Mouse (Mus musculus) left cerebral cortex, adult 18-20 months (tissue): ENCODE data around the gene Hace1. TPM values are rescaled to one million over a fixed set of nuclear protein-coding genes. Genes with fewer than 3 reads are reported as not detected.

ENCODE experiments used
- DNase-seq, 2 experiments: peaks; one replicate each; pipeline ENCODE4 v3.0.0; 2021 to 2022; ENCODE audit warnings: low spot score in 2 of 2, mixed read lengths in 1 of 2
- microRNA-seq, 2 experiments: library from miRNA; unstranded; fragments of <30 nt; microRNA quantifications; one replicate each; pipeline ENCODE4 v1.2.0; 2021
- total RNA-seq, 2 experiments: library from RNA; stranded (reverse); gene quantifications; 2 replicates each; pipeline ENCODE4 v1.2.3; 2021

The Hace1 gene
- total RNA-seq, 2 experiments from 2014 or later: 49.0 to 58.1 TPM

DNA sequence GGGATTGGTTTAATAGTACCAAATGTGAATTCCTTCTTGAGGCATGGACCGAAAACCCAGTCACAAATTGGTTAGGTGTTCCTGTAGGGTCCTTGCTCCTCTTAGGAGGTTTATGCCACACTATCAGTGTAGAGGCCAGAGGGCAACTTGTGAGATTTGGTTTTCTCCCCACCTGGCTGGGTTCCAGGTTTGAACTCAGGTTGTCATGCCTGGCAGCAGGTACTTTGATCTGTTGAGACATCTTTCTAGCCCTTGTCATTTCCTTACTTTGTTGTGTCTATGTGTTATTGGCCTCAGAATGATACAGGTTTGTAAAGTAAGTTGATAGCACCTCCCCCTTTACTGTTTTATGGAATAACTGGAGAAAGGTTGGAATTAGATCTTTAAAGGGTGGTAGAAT, 117.9 kb downstream of the Hace1 start:
- no peak for DNase-seq

DNA sequence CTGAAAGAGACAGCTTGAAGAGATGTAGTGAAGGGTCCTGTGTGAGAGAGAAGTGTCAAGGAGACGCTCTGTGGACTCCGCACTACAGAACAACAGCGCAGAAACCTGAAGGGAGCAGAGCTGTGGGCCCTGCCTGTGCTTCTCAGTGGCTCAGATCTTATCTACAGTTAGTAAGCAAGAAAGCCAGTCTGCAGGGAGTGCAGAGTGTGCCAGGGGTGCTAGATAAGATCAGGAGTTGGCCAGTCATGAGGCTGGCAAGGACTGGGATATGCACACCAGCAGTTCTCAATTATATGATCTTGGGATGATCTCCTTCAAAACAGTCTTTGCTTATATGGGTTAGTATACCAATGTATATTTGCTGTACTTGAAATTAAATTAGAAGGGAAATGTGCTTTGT, 121.3 kb downstream of the Hace1 start:
- no peak for DNase-seq

DNA sequence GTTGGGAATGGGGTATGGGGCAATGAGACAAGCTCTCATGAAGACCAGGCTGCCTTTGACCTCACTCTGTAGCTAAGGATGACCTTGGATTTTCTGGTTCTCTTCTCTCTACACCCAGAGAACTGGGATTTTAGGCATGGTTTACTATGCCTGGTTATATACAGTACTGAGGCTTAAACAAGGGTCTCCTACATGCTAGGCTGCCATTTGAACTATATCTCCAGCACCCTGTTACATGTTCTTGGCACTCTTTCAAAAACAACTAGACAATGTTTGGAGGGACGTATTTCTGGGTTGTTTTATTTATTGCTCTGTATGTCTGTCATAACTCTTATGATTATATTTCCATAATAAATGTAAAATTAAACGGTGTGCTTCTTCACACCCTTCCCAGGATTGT, 129.2 kb downstream of the Hace1 start:
- DNase-seq: no peak

DNA sequence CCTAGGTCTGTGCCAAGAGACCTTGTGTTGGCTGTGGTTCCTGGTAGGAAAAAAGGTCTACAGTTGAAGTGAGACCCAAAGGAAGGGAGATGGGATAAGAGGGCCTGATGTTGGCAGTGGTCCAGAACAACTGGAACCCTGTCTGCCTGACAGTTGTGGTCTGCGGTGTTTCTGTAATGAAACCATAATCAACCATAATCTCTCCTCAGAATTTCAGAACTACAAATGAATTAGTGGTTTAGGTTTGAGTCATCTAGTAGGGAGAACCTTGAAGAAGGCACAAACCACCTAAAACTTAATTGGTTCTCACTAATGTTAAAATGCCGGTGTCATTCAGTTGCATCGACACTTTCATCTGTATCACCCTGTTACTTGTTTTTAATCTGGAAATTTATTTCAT, 133.2 kb downstream of the Hace1 start:
- DNase-seq: no peak

DNA sequence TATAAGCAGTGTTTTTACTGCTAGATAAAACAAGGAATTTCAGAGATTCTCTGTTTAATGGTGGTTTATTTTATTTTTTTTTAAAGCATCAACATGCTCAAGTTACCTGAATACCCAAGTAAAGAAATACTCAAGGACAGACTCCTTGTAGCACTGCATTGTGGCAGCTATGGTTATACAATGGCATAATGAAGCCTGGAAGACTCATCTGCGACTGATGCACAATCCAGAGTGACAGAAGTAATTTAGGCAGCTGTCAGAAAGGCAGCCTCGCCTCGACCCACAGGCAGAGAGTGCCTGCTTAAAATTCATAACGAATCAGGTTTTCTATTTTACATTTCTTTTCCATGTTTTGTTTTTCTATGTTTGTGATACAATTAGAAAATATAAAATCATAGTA, 133.7 kb downstream of the Hace1 start:
- DNase-seq: no peak

Small RNA genes lying within 50 kb of the gene (microRNA-seq; reads per million reads assigned to microRNA genes)
- 0 reads per million in 2 experiments for gene Gm27731

Other genes with a start within 250 kb of the Hace1 start
- under 1 TPM; 0.47 to 0.63 TPM for gene Bves, start 242.1 kb upstream of the Hace1 start, total RNA-seq
- 1 to 10 TPM; 5.3 to 5.6 TPM for gene Lin28b, start 91.4 kb upstream of the Hace1 start, total RNA-seq